Comparison of ENCODE assay signal across 9 mouse cellular contexts in the genomic region with DNA sequence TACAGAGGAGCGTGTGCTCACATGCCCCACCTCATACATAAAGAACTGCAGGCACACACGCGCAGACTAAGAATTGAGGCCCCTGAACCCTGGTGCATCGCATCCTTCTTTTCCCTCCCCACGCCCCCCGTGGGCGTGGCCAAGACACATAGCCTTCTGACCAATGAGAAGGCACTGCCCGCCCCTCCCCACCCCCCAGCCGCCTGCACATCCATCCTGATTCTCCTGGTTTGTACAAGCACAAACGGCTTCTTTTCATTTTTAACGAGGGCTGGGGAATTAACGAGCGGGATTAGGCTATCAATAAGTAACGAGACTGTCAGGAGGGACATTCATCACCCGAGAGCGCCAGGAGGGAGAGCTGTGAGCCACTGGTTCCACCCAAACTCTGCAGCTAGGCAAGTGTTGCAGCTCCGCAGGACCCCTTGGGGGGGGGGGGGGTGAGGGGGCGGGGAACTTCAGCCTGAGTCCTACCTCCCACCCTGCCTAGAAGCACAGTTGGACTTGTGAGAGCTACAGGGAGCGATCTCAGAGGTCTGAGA. TPM values are rescaled to one million over a fixed set of nuclear protein-coding genes. Genes with fewer than 3 reads are reported as not detected.
DNase-seq lines count a peak whose midpoint lies in the region; ATAC-seq and TF ChIP-seq lines count a peak whose summit lies in the region.
"Had no signal": no experiment of that assay in that cellular context is flagged by ENCODE, and none has a peak within 500 bp of the region (broad histone marks: within the 10 kb centered on the region; RNA-seq: fewer than 3 reads in every experiment).

No protein-coding gene starts in this region.

- no peak overlapping the region for H3K9ac ChIP-seq in heart, embryonic 11.5 days (ENCODE audit: low read depth, low read length)
- H3K9ac ChIP-seq in hindbrain, postnatal 0 days (replicated peaks; ENCODE audit: low read length): 0 out of 2 replicates have a peak overlapping the region, but pooled peaks have one; percentile 28
- H3K9ac ChIP-seq in midbrain, embryonic 13.5 days (replicated peaks): peak overlapping the region; percentile 49; the same call in 1 of the 2 replicates

- DNase-seq in heart, postnatal 14 days: no peak
- DNase-seq in embryo, embryonic 10.5 days (ENCODE audit: low spot score): peak; percentile 96
- DNase-seq in hindbrain, postnatal 0 days (ENCODE audit: low spot score): peak; percentile 89
- DNase-seq in gastrocnemius, postnatal 10 days: no peak
- DNase-seq in spleen, postnatal 36 days (ENCODE audit: low spot score in 2 of 2): no peak

- peaks cover 26% of the 10 kb centered on the region; the same call in 1 of the 2 replicates for H3K27me3 ChIP-seq in heart, embryonic 11.5 days (ENCODE audit: control insufficient read depth, insufficient read depth, low read length)
- H3K27me3 ChIP-seq in hindbrain, postnatal 0 days (ENCODE audit: insufficient read depth, low read length): no peaks in the 10 kb centered on the region
- 0 out of 2 replicates have a peak, but pooled peaks cover 2% of the 10 kb centered on the region for H3K27me3 ChIP-seq in midbrain, embryonic 13.5 days

- H3K4me3 ChIP-seq in heart, embryonic 11.5 days (ENCODE audit: low read depth, low read length): peak overlapping the region; percentile 11; the same call in 1 of the 2 replicates
- peak overlapping the region; percentile 19; the same call in 1 of the 2 replicates for H3K4me3 ChIP-seq in hindbrain, postnatal 0 days (ENCODE audit: low read length)
- peak overlapping the region; percentile 31 for H3K4me3 ChIP-seq in midbrain, embryonic 13.5 days (replicated peaks)
- H3K4me3 ChIP-seq: megakaryocyte, embryonic 14.5 days had no signal

- H3K4me2 ChIP-seq in heart, embryonic 11.5 days: peak overlapping the region; percentile 55
- peak overlapping the region; percentile 48 for H3K4me2 ChIP-seq in hindbrain, postnatal 0 days (ENCODE audit: low read depth, low read length)
- peak overlapping the region; percentile 57 for H3K4me2 ChIP-seq in midbrain, embryonic 13.5 days (replicated peaks)

- TF ChIP-seq CTCF in hindbrain, postnatal 0 days (IDR thresholded peaks at IDR 0.05; ENCODE audit: low read depth): no peak

- ATAC-seq in heart, embryonic 11.5 days (replicated peaks; ENCODE audit: insufficient number of reproducible peaks, low FRiP score, low TSS enrichment): no peak
- ATAC-seq in hindbrain, postnatal 0 days: peak; percentile 85
- ATAC-seq in midbrain, embryonic 13.5 days: peak; percentile 85
- no peak for ATAC-seq in inflammation-experienced regulatory T-cells, adult 6 months

- WGBS in heart, embryonic 11.5 days (ENCODE audit: insufficient replicate concordance): 1% methylated on average over 17 of the region's 19 CpGs
- WGBS in hindbrain, postnatal 0 days: 6% methylated on average over 17 of the region's 19 CpGs
- WGBS in midbrain, embryonic 13.5 days: 0% methylated on average over 19 of the region's 19 CpGs

- intact Hi-C loops in heart, postnatal 14 days (cut with DNase I): no loop called here

- peaks cover 15% of the 10 kb centered on the region for H3K4me1 ChIP-seq in heart, embryonic 11.5 days (ENCODE audit: control insufficient read depth, insufficient read depth, low read length)
- H3K4me1 ChIP-seq in hindbrain, postnatal 0 days (ENCODE audit: insufficient read depth, low read length): peaks cover 12% of the 10 kb centered on the region
- H3K4me1 ChIP-seq in midbrain, embryonic 13.5 days (replicated peaks): peaks cover 64% of the 10 kb centered on the region

- no peaks in the 10 kb centered on the region for H3K36me3 ChIP-seq in heart, embryonic 11.5 days (ENCODE audit: control insufficient read depth, insufficient read depth, low read length)
- no peaks in the 10 kb centered on the region for H3K36me3 ChIP-seq in hindbrain, postnatal 0 days (ENCODE audit: insufficient read depth, low read length)
- H3K36me3 ChIP-seq in midbrain, embryonic 13.5 days: 0 out of 2 replicates have a peak, but pooled peaks cover 7% of the 10 kb centered on the region

- H3K9me3 ChIP-seq in heart, embryonic 11.5 days (replicated peaks; ENCODE audit: control insufficient read depth, low read length): no peaks in the 10 kb centered on the region
- H3K9me3 ChIP-seq in hindbrain, postnatal 0 days (ENCODE audit: low read length): no peaks in the 10 kb centered on the region
- H3K9me3 ChIP-seq in midbrain, embryonic 13.5 days: no peaks in the 10 kb centered on the region
- H3K9me3 ChIP-seq: megakaryocyte, embryonic 14.5 days had no signal

- H3K27ac ChIP-seq in heart, embryonic 11.5 days (ENCODE audit: low read depth, low read length): no peak overlapping the region
- H3K27ac ChIP-seq in hindbrain, postnatal 0 days: no peak overlapping the region; the same call in 1 of the 2 replicates
- peak overlapping the region; percentile 74 for H3K27ac ChIP-seq in midbrain, embryonic 13.5 days

RNA-seq across cellular contexts. Expression of a gene that starts 24.9 kb away (rescaled TPM):
- 1.2 and 2.0 TPM in 2 replicates for polyA plus RNA-seq in heart, embryonic 11.5 days (2014; fragmentation: Nextera tagmentation; extraction: Ambion mirVana)
- total RNA-seq in heart, postnatal 14 days (2021): 10 to 100 TPM; 35.0 to 39.4 TPM
- 93.4 and 114 TPM in 2 replicates for total RNA-seq in hindbrain, postnatal 0 days (2014; rRNA removed)
- 11.9 and 17.4 TPM in 2 replicates for polyA plus RNA-seq in hindbrain, postnatal 0 days (2015; fragmentation: Nextera tagmentation; extraction: Ambion mirVana)
- 8.2 and 8.8 TPM in 2 replicates for polyA plus RNA-seq in midbrain, embryonic 13.5 days (2015; fragmentation: Nextera tagmentation; extraction: Ambion mirVana)
- 1 to 10 TPM; 3.5 TPM for total RNA-seq in gastrocnemius, postnatal 10 days (2021)
- under 1 TPM in 1 of 3 experiments, not detected in 2; 0.05 TPM for polyA plus RNA-seq in inflammation-experienced regulatory T-cells, adult 6 months (2017; shearing (Covaris generic))

RNA-seq across cellular contexts. Expression of a gene that starts 43.5 kb away (rescaled TPM):
- polyA plus RNA-seq in heart, embryonic 11.5 days (2014; fragmentation: Nextera tagmentation; extraction: Ambion mirVana): 0.19 TPM in 1 of 2 replicates, not detected in the other
- total RNA-seq in heart, postnatal 14 days (2021): 1 to 10 TPM; 1.4 to 2.6 TPM
- 6.5 and 6.8 TPM in 2 replicates for total RNA-seq in hindbrain, postnatal 0 days (2014; rRNA removed)
- 2.0 and 2.1 TPM in 2 replicates for polyA plus RNA-seq in hindbrain, postnatal 0 days (2015; fragmentation: Nextera tagmentation; extraction: Ambion mirVana)
- polyA plus RNA-seq in midbrain, embryonic 13.5 days (2015; fragmentation: Nextera tagmentation; extraction: Ambion mirVana): 0.71 and 0.76 TPM in 2 replicates
- under 1 TPM; 0.40 to 0.43 TPM for total RNA-seq in gastrocnemius, postnatal 10 days (2021)
- not detected for polyA plus RNA-seq in inflammation-experienced regulatory T-cells, adult 6 months (2017; shearing (Covaris generic))

Comparison
In these comparisons a context has a peak if more than half of its experiments do, and no peak if none do; other contexts are left out.
1. ATAC-seq: peak in hindbrain, postnatal 0 days (single experiment) and midbrain, embryonic 13.5 days (single experiment); none in heart, embryonic 11.5 days (single experiment) and inflammation-experienced regulatory T-cells, adult 6 months (single experiment).
2. DNase-seq: peak in embryo, embryonic 10.5 days (single experiment) and hindbrain, postnatal 0 days (single experiment); none in heart, postnatal 14 days (0 of 2), gastrocnemius, postnatal 10 days (single experiment) and spleen, postnatal 36 days (0 of 2).
3. Peak in every context shown above with its lines, with median percentiles within 50 percentile points of each other: H3K4me2 ChIP-seq and H3K4me3 ChIP-seq.